Mouse (Mus musculus): ENCODE measurements around the gene Slmap. TPM values are rescaled to one million over a fixed set of nuclear protein-coding genes. Genes with fewer than 3 reads are reported as not detected.
A peak's percentile ranks its signal among the peaks of the same experiment; 100 is the strongest.

Gene Slmap
- polyA plus RNA-seq, 1 experiment from 2014 or later, result 63.5 TPM

- H3K4me1 ChIP-seq (replicated peaks; ENCODE audit: control insufficient read depth, insufficient read depth, low read length), result 0 out of 2 replicates have a peak, but pooled peaks cover 3% of the 10 kb centered on the region
- no peaks in the 10 kb centered on the region for H3K36me3 ChIP-seq (ENCODE audit: control insufficient read depth, insufficient read depth)
- peak overlapping the region; percentile 11; the same call in 1 of the 2 replicates for H3K9ac ChIP-seq (ENCODE audit: low read depth, low read length)
- no peak overlapping the region for H3K27ac ChIP-seq (ENCODE audit: low read depth, low read length)
- no peak overlapping the region for H3K4me2 ChIP-seq (replicated peaks; ENCODE audit: low read depth)
- H3K27me3 ChIP-seq (replicated peaks; ENCODE audit: control insufficient read depth, insufficient read depth, low read length), result no peaks in the 10 kb centered on the region
- 77% methylated on average over 6 of the region's 6 CpGs for WGBS
- ATAC-seq, result no peak
- H3K9me3 ChIP-seq (ENCODE audit: control insufficient read depth), result no peaks in the 10 kb centered on the region
- no peak overlapping the region for H3K4me3 ChIP-seq (ENCODE audit: low read depth, low read length)
- TF ChIP-seq CTCF (IDR thresholded peaks at IDR 0.05; ENCODE audit: low read depth), result no peak
Measured at GRCm38 (mm10) chr14:26508150-26508549, 26.6 kb downstream of the Slmap start.

- Histone ChIP-seq H3K36me3 (ENCODE audit: control insufficient read depth, insufficient read depth) (no peaks in the 10 kb centered on the region), H3K27ac (ENCODE audit: low read depth, low read length) (no peak overlapping the region), H3K4me2 (replicated peaks; ENCODE audit: low read depth) (no peak overlapping the region), H3K4me3 (ENCODE audit: low read depth, low read length) (no peak overlapping the region), H3K27me3 (replicated peaks; ENCODE audit: control insufficient read depth, insufficient read depth, low read length) (no peaks in the 10 kb centered on the region), H3K4me1 (replicated peaks; ENCODE audit: control insufficient read depth, insufficient read depth, low read length) (0 out of 2 replicates have a peak, but pooled peaks cover 3% of the 10 kb centered on the region), H3K9me3 (ENCODE audit: control insufficient read depth) (no peaks in the 10 kb centered on the region), H3K9ac (ENCODE audit: low read depth, low read length) (no peak overlapping the region)
- ATAC-seq, result no peak
- WGBS, result 36% methylated on average over 4 of the region's 4 CpGs
- no peak for TF ChIP-seq CTCF (IDR thresholded peaks at IDR 0.05; ENCODE audit: low read depth)
Measured at GRCm38 (mm10) chr14:26507361-26507760, 27.4 kb downstream of the Slmap start.

GRCm38 (mm10) chr14:26504541-26504940 lies 30.2 kb downstream of the Slmap start:
- Histone ChIP-seq H3K36me3 (ENCODE audit: control insufficient read depth, insufficient read depth) (no peaks in the 10 kb centered on the region), H3K9ac (ENCODE audit: low read depth, low read length) (no peak overlapping the region), H3K4me1 (replicated peaks; ENCODE audit: control insufficient read depth, insufficient read depth, low read length) (0 out of 2 replicates have a peak, but pooled peaks cover 3% of the 10 kb centered on the region), H3K4me3 (ENCODE audit: low read depth, low read length) (no peak overlapping the region), H3K27me3 (replicated peaks; ENCODE audit: control insufficient read depth, insufficient read depth, low read length) (no peaks in the 10 kb centered on the region), H3K27ac (ENCODE audit: low read depth, low read length) (no peak overlapping the region), H3K9me3 (ENCODE audit: control insufficient read depth) (no peaks in the 10 kb centered on the region), H3K4me2 (replicated peaks; ENCODE audit: low read depth) (no peak overlapping the region)
- ATAC-seq, result no peak
- 91% methylated on average over 4 of the region's 4 CpGs for WGBS
- no peak for TF ChIP-seq CTCF (IDR thresholded peaks at IDR 0.05; ENCODE audit: low read depth)

DNA sequence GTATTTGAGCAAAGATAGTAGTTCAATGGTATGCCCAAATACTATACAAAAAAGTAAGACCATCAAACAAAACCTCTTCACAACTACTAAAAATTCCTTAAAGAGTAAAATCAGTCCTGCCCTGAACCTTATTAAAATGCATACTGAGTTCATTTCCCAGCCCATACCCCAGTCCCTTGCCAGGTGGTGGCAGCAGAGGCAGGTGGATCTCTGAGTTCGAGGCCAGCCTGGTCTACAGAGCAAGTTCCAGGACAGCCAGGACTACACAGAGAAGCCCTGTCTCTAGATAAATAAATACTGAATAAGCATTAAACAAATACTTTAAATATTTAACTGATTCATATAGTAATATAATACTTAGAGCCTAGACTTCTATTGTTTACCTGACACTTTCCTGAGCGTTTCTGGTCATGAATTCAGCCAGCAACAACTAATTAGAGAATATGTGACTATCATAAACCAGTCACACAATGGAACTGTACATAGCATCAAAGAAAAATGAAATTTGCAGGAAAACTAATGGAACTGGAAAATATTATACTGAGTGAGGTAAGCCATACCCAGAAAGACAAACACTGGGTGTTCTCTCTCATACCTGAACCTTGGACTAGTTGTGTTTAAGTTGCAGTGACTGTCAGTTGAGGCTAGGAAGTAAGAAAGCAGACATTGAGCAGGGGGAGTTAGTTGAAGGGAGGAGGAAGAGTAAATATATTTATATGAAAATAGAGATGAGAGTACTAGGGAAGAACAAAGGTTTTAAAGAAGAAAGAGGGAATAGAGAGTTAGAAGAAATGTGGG lies 34.4 kb downstream of the Slmap start:
- H3K27ac ChIP-seq (ENCODE audit: low read depth, low read length), result no peak overlapping the region
- H3K4me2 ChIP-seq (replicated peaks; ENCODE audit: low read depth), result no peak overlapping the region
- peak; percentile 52 for TF ChIP-seq CTCF (IDR thresholded peaks at IDR 0.05; ENCODE audit: low read depth)
- no peak for ATAC-seq
- no peaks in the 10 kb centered on the region for H3K27me3 ChIP-seq (replicated peaks; ENCODE audit: control insufficient read depth, insufficient read depth, low read length)
- 63% methylated on average over 2 of the region's 2 CpGs for WGBS
- no peak overlapping the region for H3K9ac ChIP-seq (ENCODE audit: low read depth, low read length)
- H3K36me3 ChIP-seq (ENCODE audit: control insufficient read depth, insufficient read depth), result no peaks in the 10 kb centered on the region; the same call in 1 of the 2 replicates
- H3K9me3 ChIP-seq (ENCODE audit: control insufficient read depth), result no peaks in the 10 kb centered on the region
- no peak overlapping the region for H3K4me3 ChIP-seq (ENCODE audit: low read depth, low read length)
- H3K4me1 ChIP-seq (replicated peaks; ENCODE audit: control insufficient read depth, insufficient read depth, low read length), result no peaks in the 10 kb centered on the region

- Histone ChIP-seq H3K36me3 (ENCODE audit: control insufficient read depth, insufficient read depth) (no peaks in the 10 kb centered on the region; the same call in 1 of the 2 replicates), H3K27ac (ENCODE audit: low read depth, low read length) (no peak overlapping the region), H3K9ac (ENCODE audit: low read depth, low read length) (no peak overlapping the region), H3K9me3 (ENCODE audit: control insufficient read depth) (no peaks in the 10 kb centered on the region), H3K4me3 (ENCODE audit: low read depth, low read length) (no peak overlapping the region), H3K27me3 (replicated peaks; ENCODE audit: control insufficient read depth, insufficient read depth, low read length) (no peaks in the 10 kb centered on the region), H3K4me1 (replicated peaks; ENCODE audit: control insufficient read depth, insufficient read depth, low read length) (no peaks in the 10 kb centered on the region), H3K4me2 (replicated peaks; ENCODE audit: low read depth) (no peak overlapping the region)
- WGBS, result 78% methylated on average over 1 of the region's 1 CpGs
- ATAC-seq, result no peak
- TF ChIP-seq CTCF (IDR thresholded peaks at IDR 0.05; ENCODE audit: low read depth), result peak; percentile 36
Measured at GRCm38 (mm10) chr14:26495021-26495420, 39.7 kb downstream of the Slmap start.

GRCm38 (mm10) chr14:26491150-26491549 lies 43.6 kb downstream of the Slmap start:
- peaks cover 8% of the 10 kb centered on the region; the same call in 1 of the 2 replicates for H3K36me3 ChIP-seq (ENCODE audit: control insufficient read depth, insufficient read depth)
- WGBS, result 14% methylated on average over 2 of the region's 2 CpGs
- no peak overlapping the region for H3K4me2 ChIP-seq (replicated peaks; ENCODE audit: low read depth)
- H3K4me1 ChIP-seq (replicated peaks; ENCODE audit: control insufficient read depth, insufficient read depth, low read length), result no peaks in the 10 kb centered on the region
- H3K27me3 ChIP-seq (replicated peaks; ENCODE audit: control insufficient read depth, insufficient read depth, low read length), result no peaks in the 10 kb centered on the region
- H3K9ac ChIP-seq (ENCODE audit: low read depth, low read length), result no peak overlapping the region
- no peak overlapping the region for H3K27ac ChIP-seq (ENCODE audit: low read depth, low read length)
- no peak for ATAC-seq
- peak; percentile 95 for TF ChIP-seq CTCF (IDR thresholded peaks at IDR 0.05; ENCODE audit: low read depth)
- H3K9me3 ChIP-seq (ENCODE audit: control insufficient read depth), result no peaks in the 10 kb centered on the region
- H3K4me3 ChIP-seq (ENCODE audit: low read depth, low read length), result no peak overlapping the region

Data from intestine, postnatal 0 days (tissue).